Mouse (Mus musculus) 3T3-L1 (cell line): ENCODE measurements around the gene Alox5.
"Not testable (repeated sequence)": the region's sequence is repeated elsewhere in the genome, so short reads cannot be mapped to it uniquely, and the experiment has no call there.

Experiments used
- DNase-seq: peaks from one replicate; pipeline ENCODE4 v3.0.0-alpha.2; 2015; ENCODE audit warnings: low read depth, low spot score

Alox5 gene

DNA sequence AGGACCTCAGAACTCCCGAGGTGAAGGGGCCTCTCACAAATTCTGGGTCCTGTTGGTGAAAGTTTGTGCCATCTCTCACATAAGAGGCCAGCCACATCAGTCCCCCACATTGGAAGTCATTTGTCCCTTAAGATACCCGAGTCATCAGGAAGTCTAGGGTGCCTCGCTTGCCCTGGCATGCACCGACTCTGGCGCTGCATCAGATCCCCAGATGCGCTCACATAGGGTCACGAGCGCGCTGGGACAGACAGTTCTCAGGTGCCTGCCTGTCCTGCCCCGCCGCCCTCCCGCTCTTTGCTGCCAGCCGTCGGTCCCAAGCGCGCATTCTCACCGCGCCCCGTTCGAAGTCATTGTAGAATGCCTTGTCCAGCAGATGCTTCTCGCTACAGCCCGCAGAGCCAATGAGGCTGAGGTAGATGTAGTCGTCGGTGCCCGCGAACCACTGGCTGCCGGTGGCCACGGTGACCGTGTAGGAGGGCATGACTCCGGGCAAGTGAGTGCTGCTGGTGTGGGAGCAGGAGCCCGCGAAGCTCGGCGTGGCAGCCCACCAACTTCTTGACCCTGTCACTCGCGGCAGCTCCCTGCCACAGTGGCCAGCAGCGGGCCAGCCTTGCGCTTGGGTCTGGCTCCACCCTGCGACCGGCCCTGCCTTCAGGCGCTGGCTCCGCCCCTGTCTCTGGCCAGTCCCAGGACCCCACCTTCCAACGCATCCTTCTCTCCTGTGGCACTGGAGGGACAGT is at the start of gene Alox5:
Alox5 (minus strand) TSS at position 635 of the 740 bp plus-strand sequence.
- no peak for DNase-seq

DNA sequence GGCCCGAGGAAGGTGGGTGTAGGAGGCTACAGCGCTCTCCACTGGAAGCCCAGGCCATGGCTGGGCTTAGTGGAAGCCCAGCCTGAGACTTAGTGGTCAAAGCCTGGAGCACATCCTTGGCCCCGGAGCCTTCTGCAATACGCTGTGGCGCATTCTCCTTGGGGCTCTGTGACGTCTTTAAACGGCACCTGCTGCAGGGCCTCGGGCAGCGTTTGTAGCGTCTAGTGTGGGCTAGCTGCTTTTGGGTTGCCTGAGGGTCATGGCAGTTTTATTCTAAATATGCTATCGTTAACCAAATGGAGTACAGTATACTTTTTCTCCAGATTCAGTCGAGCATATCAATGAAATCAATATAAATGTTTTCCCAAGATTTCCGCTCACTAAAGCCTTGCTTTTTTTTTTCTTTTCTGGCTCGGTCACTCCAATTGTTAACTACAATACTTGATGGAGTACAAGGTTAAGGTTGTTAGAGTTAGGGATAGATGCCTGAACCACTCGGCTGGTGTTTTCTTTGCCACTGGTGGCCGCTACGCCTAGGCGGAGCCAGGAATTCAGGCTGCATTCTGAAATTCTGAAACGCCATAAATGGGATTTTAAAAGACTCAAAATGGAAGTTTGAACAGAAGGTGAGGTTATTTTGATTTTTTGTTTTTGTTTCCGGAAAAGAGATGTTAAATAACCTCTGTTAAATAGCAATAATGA is 45.5 kb upstream of the Alox5 start, which contains the start of gene Olfr212:
Olfr212 (plus strand) TSS at position 215 of the 702 bp plus-strand sequence.
- DNase-seq = not testable (repeated sequence)

DNA sequence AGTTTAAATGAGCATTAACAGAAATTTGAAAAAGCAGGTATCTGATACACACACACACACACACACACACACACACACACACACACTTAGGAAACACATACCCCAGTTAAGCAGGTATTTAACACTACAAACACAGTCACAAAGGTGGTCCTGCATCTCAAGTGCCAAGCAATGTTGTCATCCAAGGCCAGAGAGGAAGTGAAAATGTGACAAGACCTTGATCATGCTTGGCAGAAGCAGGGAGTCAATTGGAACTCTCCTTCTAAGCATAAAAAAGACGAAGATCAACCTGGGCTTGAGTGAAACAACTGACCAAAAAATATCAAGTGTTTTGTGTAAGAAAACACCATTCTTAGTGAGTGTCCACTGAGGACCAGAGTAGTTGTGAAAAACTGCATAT is 35.0 kb upstream of the Alox5 start:
- DNase-seq = no peak

DNA sequence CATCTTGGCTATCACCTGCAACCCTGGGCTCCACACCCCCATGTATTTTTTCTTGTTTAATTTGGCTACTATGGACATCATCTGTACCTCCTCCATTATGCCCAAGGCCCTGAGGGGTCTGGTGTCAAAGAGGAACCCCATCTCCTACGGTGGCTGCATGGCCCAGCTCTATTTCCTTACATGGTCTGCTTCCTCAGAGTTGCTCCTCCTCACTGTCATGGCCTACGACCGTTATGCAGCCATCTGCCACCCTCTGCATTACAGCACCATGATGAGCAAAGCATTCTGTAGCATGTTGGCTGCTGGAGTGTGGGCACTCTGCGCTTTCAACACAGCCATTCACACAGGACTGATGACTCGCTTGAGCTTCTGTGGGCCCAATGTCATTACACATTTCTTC is 32.8 kb upstream of the Alox5 start:
- no peak for DNase-seq

DNA sequence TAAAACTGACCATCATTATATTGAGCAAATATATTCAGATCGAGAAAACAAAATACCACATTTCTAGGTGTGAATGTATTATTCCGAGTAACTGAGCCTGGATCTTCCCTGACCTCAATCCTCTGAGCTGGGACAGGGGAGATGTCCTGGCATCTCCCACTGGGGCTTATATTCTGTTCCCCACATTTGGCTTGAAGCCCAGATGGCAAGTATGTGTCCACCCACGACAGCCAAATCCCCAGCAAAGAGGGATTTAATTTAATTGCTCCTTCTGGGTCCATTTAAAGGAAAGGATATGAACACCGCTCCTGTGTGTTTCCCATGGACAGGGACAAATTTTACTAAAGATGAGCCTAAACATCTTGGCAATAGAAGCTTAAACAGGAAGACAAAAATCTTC is 27.8 kb upstream of the Alox5 start, which contains the start of gene Olfr211:
Olfr211 (plus strand) TSS at position 301 of the 400 bp plus-strand sequence.
- no peak for DNase-seq

DNA sequence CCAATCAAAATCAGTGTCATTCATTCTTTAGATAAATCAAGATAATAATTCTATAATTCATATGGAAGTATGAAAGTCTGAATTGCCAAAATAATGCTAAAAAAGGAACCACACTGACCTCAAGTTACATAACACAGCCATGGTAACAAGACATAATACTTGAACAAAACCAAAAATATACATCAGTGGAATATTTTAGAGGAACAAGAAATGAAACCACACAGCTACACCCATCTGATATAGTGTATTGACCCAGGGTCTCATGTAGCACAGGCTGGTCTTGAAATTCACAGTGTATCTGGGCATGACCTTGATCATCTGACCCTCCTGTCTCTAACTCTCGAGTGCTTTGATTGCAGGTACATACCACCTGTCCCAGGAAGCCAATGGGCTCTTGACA is 25.9 kb upstream of the Alox5 start:
- DNase-seq = no peak

DNA sequence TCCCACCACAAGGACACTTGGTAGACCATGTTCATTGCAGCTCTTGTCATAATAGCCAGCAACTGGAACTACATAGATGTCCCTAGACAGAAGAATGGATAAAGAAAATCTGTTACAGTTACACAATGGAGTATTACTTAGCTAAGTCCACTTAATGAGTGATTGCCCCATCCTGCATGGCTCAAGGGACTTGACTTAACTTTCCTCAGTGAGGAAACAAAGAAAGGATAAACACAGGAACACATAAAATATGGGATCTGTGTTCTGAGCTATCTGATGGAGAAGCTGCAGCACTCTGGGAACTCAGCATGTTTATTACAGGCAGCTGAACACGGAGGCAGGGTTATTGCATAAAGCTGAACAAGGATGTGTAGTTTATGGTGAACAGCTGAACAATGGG is 24.1 kb upstream of the Alox5 start:
- no peak for DNase-seq

DNA sequence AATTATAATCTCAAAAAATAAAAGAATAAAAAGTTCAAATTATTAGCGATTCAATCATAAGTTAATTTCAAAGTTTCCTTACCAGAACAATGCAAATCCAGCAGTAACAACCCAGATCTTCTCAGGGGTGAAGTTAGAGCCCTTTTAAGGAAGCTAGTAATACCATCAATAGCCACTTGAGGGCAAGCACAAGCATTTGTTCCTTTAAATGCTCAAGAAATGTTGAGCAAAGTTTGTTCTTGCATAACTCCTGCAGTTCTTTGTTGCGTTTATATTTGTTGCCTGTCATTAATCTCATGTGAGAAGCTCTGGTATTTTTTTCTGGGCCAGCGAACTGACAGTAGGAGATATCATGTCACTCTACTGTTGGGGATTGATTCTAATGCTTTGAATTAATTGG is 7.1 kb upstream of the Alox5 start:
- DNase-seq = peak; percentile 68

DNA sequence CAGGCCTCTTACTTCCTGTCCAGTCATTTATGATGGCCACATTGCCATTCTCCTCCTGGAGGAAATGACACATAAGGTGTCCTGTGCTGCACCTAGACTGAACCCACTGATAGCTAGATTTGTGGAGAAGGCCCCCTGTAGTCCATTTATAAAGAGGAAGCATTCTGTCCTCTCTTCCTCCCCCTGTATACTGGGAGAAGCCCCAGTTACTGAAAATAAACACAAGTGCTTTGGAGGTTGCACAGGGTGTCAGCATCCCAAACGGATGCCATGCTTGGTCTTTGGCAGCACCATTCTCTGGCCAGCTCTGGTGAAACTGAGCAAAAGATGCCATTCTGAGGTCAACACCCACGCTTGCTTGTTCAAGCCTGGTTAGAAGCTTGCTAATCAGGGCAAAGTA is 1.7 kb downstream of the Alox5 start:
- no peak for DNase-seq

DNA sequence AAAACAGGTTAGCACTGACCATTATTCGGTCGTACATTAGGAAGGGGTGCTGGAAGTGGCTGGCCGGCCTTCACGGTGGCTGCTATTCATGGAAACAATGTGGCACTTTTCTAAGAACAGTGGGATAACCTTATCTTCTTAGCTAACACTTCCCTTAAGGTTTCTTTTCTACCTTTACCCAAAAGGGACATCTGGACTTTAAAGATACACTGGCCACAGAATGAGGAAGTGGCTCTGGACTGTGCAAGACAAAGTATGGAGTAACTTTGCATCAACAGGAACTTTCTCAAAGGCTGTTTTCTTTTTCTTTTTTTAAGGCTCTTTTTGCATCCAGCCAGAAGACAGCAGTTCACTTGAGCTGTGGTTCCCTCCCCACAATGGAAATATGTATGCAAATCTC is 2.2 kb downstream of the Alox5 start:
- no peak for DNase-seq

DNA sequence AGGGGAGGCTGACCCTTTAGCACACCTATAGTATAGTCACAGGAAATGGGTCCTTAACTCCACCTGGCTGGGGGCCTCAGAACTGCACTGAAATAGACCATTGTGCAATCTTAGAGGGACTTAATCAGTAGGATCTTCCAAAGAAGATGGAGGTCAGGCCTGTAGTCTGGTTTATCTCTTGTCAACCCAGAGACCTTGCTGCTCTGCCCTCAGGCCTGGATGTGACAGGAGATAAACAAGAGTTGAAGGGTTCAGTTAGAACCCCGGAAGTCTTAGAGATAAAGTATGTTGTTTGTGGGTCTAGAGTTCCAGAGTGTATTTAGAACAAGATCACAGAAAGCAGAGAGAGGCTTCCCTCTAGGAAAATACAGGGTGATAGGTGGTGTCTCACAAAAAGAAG is 4.5 kb downstream of the Alox5 start:
- no peak for DNase-seq

DNA sequence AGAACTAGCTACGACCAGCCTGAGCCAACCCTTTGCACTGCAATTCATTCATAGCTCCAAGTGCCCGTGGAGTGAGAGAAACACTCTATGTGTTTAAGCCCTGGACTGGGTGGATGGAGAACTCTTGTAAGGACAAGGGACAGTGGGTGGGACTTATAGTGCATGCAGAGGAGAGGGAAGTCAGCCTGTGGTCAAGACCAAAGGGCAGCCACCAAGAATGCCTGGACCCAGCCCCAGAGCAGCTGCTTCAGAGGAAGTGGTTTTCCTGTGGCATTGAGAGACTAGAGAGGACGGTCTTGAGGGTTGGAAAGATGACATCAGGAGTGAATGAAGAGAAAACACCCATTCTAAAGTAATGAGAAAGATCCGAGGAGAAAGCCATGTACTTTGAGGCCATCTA is 5.2 kb downstream of the Alox5 start:
- DNase-seq = peak; percentile 32

DNA sequence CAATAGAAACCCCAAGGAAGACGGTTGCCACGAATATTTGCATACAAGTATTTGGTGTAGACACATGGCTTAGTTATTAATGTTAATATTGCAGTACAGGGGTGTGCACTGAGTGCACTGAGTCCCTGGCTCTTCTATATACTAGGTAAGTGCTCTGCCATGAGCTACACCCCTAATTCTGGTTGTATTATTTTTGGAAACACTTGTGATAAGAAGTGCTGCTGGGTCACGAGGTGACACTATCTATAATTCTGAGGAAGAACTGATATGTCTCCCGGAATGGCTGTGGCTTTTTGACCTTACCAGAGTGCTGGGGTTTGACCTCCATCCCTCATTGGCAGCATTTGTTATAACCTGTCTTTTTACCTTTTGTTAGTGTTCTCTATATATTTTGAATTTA is 20.1 kb downstream of the Alox5 start:
- no peak for DNase-seq

DNA sequence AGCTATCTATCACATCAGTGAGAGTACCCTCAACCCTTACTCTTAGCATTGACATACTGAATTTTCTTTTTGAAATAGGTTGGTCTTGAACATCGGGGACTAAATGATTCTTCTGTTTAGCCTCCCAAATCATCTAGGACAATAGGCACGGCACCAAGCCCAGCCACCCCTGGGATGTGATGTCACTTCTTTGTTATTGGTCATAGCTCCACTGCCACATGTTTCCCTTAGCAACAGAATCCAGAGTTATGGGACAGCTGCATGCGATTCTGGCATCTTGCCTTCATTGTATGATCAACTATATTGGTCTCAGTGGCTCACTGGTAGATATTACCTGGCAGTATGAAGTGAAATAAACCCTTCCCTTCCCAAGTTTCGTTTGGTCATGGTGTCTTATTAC is 20.5 kb downstream of the Alox5 start:
- DNase-seq = no peak

DNA sequence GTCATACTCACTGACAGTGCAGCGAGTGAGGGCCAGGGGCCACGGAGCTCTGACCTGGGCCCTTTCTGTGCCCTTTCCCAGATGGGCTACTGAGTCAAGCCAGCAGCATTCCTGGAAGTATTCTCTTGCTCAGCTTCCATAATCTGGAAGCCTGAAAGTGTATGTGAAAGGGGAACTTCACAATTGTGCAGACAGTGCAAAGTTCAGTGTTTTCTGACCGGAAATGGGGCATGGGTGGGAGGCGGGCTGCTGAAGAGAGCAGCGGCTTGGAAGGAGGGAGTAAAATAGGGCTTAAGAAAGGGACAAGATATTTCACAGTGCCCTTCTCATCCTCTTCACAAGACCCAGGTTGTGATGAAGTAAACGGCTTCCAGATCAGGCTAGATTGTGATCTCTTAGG is 21.4 kb downstream of the Alox5 start:
- no peak for DNase-seq

DNA sequence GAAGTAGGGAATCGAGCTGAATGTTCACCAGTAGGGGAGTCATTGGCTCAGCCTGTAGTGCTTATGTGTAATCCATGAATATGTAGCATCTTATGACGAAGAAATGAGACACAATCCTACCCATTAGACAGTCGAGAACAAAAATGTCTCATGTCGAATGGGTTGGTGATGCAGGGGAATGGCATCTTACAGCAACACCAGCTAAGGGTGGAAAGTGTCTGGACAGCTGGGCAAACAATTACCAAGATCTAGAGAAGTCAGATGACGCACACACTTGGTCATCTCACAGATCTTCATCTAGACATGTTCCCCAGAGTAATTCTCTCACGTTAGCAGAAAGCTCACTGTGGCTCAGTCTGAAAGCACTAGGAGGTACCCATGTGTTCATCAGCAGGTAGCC is 22.1 kb downstream of the Alox5 start:
- peak; percentile 35 for DNase-seq

DNA sequence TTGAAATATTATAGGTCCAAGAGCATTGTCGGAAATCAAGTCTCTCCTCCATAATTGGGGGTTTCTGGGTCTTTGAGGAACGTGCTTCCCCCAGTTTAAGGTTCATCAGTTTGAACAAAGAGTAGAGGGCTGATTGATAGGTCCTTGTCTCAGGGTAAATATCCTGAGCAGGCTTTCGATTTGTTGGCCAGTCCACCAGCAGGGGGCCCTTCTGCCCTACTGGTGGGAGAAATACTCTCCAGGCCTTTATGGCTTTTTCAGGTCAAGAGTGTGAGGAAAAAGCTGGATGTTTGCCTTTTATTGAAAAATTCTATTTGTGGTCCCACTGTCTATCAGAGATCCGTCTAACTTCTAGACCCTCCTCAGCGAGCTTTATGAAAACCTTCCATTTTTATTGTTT is 32.7 kb downstream of the Alox5 start:
- peak; percentile 59 for DNase-seq

DNA sequence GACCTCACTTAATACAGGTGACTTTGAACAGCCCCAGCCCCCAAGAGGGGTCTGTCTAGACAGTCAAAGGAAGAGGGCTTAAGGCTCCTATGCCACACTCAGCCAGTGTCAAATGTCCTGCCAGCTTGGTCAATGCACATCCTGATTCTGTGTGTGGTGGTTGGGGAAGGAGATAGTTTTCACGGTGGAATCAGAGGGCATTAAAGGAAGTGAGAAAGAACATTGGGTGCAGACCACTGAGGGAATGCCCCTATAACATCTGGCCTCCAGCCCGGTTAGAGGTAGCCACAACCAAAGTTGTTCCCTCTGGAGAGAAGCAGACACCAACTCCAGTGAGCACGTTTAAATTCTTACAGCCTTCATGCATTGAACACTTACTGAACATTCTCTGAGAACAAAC is 33.4 kb downstream of the Alox5 start:
- no peak for DNase-seq

DNA sequence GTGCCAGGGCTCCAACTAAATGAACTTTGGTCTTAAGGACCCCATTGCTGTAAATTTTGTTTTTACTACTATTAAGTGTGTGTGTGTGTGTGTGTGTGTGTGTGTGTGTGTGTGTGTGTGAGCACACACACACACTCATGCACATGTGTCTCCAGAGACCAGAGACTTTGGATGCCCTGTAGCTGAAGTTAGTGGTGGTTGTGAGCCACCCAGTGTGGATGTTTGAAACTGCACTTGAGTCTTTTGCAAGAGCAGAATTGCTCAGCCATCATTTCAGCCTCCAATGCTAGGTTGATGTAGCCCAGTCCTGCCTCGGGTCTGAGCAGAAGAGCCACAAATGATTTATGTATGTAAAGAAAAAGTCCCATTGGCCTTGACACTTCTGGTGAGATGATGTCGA is 37.3 kb downstream of the Alox5 start:
- DNase-seq = peak; percentile 44

DNA sequence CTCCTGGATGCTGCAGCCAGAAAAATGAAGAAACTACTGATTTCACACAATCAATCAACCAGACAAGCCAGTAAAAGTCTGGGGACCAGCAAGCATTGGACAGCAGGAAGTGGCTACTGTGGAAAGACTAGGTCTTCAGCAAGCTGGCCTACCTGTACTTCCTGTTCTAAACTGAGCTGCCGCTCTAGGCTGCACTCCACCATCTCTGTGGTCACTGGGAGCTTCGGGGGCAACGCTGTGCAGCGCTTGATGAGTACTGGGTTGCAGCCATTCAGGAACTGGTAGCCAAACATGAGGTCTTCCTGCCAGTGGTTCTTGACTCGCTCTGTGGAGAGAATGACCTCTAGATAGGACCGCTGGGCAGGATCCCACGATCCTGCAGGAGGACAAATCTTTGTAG is 38.0 kb downstream of the Alox5 start:
- DNase-seq = no peak

DNA sequence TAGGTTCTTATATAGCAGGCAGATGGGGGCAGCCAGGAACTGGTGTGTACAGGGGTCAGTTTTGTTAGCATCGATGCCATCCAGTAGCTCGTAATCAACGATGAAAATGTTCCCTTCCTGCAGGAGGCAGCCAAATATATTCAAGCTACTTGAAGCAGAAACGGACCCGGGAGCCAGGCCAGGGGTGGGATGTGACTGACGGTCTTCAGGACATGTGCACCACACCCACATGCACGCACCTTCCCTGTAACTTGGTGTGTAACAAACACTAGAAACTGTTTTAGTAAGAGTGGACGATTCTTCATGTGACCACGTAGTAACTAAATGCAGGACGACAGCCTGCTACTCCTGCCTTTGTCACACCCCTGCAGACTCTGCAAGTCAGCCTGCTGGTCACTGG is 40.7 kb downstream of the Alox5 start:
- DNase-seq = no peak

DNA sequence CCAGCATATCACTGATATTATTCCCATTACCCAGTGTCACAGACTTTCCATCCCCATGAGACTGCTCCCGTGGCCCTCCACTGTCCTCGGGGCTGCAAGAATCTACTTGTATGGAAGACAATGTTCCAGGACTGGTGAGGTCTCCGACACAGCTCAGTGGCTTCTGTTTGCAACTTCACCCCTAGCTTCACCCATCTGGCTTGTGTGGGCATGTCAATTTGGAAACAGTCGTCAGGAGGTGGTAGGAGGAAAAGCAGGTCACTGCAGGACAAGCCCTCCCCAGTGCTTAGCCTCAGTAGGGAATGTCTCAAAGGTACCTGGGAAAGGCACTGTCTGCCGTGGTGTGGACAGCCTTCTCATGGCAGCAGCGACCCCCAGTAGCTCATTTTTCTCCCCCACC is 41.3 kb downstream of the Alox5 start:
- DNase-seq = no peak

DNA sequence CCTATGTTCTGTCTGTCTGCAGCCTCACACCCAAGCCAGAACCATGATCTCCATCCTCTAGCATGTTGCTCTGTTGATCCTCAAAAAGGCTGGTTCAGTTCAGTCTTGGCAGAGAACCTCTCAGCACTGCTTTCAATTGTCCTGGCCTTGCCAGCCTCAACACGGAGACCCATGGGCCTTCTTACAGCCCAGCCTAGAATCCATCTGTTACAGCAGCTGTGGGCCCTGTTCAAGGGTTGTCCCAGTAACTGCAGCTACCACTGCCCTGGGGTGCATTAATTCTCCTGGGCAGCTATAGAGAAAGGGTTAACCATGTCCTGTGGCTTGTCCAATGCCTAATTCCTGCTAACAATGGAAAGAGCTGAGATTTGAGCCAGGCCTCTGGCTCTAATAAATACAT is 42.5 kb downstream of the Alox5 start:
- DNase-seq = no peak
